Mouse (Mus musculus): Measurements from ENCODE around the gene Dysf.

Gene Dysf

DNA sequence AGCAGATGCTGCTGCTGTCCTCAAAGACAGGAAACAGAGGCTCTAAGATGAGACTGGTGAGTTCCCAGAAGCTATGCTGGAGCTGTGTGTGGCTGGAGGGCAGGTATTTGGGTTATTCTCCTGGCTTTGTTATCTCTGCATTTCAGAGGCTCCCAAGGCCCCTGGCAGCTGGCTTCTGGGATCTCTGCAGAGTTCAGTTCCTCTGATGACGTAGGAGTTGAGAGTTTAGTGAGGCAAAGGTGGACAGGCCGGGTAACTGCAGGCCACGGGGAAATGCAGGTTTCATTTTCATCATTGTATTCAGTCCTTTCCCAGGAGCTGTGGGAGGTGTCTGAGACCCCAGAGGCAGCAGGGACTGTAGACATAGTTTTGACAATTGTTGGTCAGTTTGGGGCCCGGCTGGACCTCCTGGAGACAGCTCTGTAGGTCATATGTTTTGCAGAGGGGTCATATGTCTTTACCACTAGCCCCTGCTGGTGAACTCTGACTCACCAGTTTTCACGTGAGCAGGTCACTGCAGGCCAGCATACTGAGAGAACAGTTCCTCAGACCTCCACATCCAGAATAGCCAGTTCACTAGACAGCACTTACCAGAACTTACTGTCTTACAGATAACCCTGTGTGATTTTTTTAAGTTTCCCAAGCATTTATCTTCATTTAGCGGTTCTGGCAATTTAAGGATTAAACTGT, 35.0 kb downstream of the Dysf start:
- in situ Hi-C loops (cut with MboI; ENCODE audit: low pct_unique_long_range_greater_than_20kb in 1 of 2, low sequenced_read_pairs in 2 of 2, unreplicated experiment in 1 of 2), result no loop called here

DNA sequence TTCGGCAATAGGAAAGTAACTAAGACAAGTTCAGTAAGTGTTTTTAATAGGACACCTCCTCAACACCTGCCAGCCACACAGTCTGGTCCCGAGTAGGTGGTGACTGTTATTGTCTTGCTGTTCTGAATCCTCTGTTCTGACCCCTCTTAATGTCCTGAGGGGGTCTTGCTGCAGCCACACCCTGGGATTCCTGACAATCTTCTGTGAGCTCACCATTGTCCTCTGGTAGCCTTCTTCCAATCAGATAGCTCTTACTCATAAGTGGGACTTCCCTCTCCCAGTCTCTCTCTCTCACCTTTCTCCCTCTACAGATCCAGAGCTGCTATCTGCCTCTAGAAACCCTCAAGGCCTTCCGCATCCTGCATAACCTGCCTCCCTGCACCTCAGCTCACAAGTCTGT, 36.3 kb downstream of the Dysf start:
- in situ Hi-C loops (cut with MboI; ENCODE audit: low pct_unique_long_range_greater_than_20kb in 1 of 2, low sequenced_read_pairs in 2 of 2, unreplicated experiment in 1 of 2), result no loop called here

DNA sequence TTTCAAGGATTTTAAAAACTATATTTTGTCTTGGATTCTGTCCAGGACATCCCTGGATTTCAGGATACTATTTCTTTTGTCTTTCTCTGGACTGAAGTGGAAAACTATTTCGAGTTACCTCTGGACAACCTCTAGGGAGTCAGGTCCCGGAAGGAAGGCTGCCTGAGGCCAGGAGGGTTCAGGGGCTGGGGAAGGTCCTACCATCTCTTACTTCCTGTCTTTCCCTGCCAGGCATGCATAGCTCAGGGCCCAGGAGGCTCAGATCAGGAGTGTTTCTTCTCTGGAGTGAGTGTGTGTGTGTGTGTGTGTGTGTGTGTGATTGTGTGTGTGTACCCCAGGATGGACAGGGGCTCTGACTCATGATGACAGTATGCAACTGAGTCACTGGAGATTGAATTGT, 40.5 kb downstream of the Dysf start:
- in situ Hi-C loops (cut with MboI; ENCODE audit: low pct_unique_long_range_greater_than_20kb in 1 of 2, low sequenced_read_pairs in 2 of 2, unreplicated experiment in 1 of 2), result no loop called here

DNA sequence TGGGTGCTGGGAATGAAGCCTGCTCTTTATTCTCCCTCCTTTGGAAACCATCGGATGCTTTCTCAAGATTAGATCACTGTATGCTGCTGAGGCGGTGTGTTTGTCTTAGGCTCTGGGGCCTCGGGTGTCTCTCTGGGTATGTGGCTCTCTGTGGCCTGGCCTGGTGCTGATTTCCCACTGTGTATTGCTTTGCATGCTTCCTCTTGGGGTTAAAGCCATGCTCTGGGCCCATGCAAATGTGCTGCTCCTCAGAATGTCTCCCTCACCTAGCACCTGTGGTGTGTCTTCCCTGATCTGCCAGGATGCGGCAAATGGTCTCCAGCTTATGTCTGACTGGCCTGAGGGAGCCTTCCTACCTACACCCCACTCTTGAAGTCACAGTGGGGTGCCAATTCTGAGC, 41.8 kb downstream of the Dysf start:
- in situ Hi-C loops (cut with MboI; ENCODE audit: low pct_unique_long_range_greater_than_20kb in 1 of 2, low sequenced_read_pairs in 2 of 2, unreplicated experiment in 1 of 2), result loop anchor here in 1 of 2 experiments (5.0 kb wide), 1 partner anchor 33 kb away; no protein-coding TSS in a partner anchor

DNA sequence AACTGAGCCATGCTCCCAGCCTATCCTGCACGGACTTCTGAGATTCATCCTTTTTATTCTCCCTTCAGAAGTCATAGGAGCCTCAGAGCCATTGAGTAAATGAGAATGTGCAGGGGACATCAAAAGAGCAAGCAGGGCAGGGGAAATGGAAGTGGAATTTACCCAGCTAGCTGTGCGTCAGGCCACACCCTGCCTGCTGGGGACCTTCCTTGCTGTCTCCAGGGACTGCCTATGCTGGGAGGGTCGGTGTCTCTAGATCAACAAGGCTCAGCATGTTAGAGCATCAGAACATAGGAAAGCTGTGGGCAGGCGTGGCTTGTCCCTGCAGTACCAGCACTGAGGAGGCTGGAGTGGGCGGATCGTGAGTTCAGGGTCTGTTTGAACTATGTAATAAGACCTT, 42.6 kb downstream of the Dysf start:
- in situ Hi-C loops (cut with MboI; ENCODE audit: low pct_unique_long_range_greater_than_20kb in 1 of 2, low sequenced_read_pairs in 2 of 2, unreplicated experiment in 1 of 2), result loop anchor here in 1 of 2 experiments (5.0 kb wide), 1 partner anchor 34 kb away; no protein-coding TSS in a partner anchor

DNA sequence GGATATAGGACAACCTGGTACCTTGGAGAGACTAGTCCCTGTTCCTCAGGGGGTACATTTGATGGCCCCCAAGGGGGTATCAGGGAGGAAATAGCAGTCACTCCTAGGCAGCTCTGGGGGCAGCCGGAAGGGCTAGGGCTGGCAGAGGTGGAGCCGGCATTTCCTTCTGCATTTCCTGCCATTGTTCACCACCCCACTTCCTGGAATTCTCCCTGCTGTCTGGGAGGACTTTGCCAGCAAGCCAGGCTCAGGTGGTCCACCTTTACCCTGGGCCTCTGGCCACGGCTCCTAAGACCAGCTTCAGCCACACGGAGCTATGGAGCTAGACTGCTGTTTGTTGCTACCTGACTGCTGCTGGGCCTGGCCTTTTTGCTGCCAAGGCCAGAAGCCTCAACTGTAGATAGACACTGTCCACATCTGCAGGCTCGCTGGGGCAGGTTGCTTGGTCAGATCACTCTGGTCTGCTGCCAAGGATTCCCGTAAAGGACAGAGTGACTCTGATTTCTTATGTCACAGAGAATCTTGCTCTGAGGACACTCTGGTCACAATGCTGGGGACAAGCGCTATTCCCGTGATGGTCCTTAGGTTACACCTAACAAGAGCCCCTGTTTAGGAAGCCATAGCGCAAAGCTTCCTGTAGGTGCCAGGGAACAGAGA, 45.6 kb downstream of the Dysf start:
- in situ Hi-C loops (cut with MboI; ENCODE audit: low pct_unique_long_range_greater_than_20kb in 1 of 2, low sequenced_read_pairs in 2 of 2, unreplicated experiment in 1 of 2), result loop anchor here in 1 of 2 experiments (5.0 kb wide), 1 partner anchor 37 kb away; no protein-coding TSS in a partner anchor

DNA sequence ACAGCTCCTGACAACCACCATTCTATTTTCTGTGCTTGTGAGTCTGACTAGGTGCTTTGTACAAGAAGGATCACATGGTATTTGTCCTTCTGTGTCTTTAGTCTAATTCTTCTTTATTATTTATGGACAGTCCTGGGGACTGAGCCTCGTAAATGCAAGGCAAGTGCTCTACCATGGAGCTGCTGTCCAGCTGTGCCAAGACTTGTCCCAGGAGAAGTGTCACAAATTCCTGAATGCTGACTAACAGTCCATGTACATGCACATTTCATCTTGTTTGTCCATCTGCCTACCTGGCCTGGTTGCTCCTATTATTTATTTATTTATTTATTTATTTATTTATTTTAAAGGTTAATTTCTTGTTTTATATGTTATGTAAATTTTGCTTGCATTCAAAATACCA, 47.2 kb downstream of the Dysf start:
- in situ Hi-C loops (cut with MboI; ENCODE audit: low pct_unique_long_range_greater_than_20kb in 1 of 2, low sequenced_read_pairs in 2 of 2, unreplicated experiment in 1 of 2), result no loop called here

DNA sequence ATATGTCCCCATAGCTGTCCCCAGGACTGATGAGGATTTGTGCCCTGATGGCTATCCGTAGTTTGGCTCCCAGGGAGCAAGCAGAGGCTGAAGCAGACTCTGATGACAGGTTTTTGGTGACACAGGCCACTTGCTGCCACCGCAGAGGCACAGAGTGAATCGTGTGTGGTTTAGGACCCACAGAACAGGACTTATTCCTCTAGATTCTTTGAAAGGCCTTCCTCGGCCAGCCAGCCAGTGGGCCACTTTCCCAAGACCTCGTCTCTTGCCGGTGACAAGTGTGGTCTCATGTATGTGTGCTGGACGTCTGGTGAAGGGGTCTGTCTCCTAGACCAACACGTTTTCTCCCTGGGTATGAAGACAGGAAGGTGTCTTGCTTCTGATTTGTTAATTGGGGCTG, 48.8 kb downstream of the Dysf start:
- in situ Hi-C loops (cut with MboI; ENCODE audit: low pct_unique_long_range_greater_than_20kb in 1 of 2, low sequenced_read_pairs in 2 of 2, unreplicated experiment in 1 of 2), result no loop called here

DNA sequence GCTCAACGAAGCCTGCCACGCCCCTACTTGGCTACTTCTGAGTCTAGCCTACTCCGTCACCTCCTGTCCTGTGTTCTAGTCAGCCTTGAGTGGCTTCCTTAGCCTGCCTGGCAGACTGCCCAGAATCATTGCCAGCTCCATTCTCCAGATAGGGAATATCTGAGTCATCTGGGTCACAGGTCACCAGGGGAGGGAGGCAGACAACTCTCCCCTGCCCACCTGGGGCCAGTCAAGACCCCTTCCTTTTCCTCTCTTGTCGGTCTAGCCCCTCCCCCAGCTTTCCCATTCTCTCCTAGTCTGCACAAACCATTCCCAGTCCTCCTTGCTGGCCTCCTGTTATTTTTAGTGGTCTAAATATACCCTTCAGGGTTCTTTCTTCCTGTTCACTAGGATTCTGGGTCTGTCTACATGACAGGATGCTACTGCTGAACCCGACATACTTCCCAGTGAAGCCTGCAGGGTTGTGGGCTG, 50.3 kb downstream of the Dysf start:
- in situ Hi-C loops (cut with MboI; ENCODE audit: low pct_unique_long_range_greater_than_20kb in 1 of 2, low sequenced_read_pairs in 2 of 2, unreplicated experiment in 1 of 2), result no loop called here

DNA sequence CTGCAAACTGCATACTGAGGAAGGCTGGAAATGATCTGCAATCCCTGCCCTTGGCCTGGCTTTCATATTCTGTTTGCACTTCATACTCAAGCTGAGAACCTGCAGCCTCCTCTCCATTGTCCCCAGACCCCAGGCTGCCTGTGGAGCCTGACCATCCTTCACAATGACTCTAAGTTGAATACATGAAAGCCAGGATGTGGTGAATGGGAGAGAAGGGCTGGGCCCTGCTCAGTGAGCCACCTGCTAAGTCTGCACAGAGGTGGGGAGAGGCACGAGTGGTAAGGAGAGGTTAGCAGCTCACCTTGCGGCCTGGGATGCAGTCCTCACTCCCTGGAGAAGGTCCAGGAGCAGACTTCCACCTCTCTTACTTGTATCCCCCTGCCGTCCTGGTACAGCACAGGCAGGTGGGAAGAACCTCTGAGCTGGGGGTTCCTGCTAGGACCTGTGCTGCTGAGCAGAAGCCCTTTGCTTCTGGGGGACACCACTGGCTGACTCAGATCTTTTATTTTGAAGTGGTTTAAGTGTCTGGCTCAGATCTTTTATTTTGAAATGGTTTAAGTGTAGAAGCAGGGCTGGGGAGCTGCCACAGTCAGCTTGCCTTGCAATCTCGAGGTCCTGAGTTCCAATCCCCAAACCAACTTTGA, 51.5 kb downstream of the Dysf start:
- in situ Hi-C loops (cut with MboI; ENCODE audit: low pct_unique_long_range_greater_than_20kb in 1 of 2, low sequenced_read_pairs in 2 of 2, unreplicated experiment in 1 of 2), result loop anchor here in 1 of 2 experiments (10.0 kb wide), 1 partner anchor 185 kb away; no protein-coding TSS in a partner anchor

DNA sequence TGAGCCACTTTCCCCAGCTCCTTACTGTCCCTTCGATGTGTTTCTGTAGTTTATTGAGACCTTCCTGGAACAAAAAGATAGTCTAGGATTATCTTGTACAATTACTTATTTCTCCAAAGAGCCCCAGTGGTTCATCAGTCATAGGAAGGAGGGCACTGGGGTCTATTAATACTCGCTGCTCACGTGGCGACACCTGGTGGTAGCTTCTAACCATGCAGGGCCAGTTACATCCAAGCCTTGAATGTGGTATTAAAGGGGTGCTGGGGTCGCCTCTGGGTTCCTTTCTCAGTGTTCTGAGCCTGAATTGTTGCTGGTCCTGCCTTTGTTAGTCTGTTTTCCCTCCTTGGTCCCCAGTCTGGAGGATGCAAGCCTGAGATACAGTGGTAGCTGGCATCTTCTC, 52.9 kb downstream of the Dysf start:
- in situ Hi-C loops (cut with MboI; ENCODE audit: low pct_unique_long_range_greater_than_20kb in 1 of 2, low sequenced_read_pairs in 2 of 2, unreplicated experiment in 1 of 2), result loop anchor here in 1 of 2 experiments (10.0 kb wide), 1 partner anchor 187 kb away; no protein-coding TSS in a partner anchor

DNA sequence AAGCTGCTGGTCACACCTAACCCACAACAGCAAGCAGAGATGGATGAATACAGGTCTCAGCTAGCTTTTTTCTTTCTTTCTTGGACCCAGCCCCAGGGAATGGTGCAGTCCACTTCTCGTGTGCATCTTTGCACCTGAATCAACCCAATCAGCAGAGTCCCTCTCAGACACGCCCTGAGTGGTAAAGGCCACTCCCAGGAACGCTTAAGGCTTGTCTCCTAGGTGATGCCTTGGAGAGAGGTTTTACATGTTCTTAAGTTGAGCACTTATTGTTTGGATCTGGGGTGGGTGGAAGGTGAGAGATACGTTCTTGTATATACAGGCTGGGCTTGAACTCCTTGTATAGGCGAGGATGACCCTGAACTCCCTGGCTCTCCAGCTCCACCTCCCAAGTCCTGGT, 54.2 kb downstream of the Dysf start:
- in situ Hi-C loops (cut with MboI; ENCODE audit: low pct_unique_long_range_greater_than_20kb in 1 of 2, low sequenced_read_pairs in 2 of 2, unreplicated experiment in 1 of 2), result loop anchor here in 1 of 2 experiments (10.0 kb wide), 1 partner anchor 188 kb away; no protein-coding TSS in a partner anchor

DNA sequence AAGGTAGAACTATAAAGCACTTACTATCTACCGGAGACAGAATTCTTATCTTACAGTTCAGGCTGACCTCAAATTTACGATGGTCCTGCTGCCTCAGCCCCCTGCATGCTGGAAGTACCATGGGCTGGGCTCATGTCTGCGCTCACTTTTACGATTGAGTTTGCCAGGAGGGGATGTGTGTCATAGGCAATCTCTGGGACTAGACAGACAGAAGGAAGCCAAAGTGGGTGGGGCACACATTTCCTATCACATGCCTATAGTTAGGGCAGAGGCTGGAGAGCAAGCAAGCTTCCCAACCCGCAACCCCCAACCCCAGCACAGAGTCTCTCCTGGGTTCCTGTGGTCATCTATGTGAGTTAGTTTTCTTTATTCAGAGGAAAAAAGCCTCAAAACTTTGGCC, 59.8 kb downstream of the Dysf start:
- in situ Hi-C loops (cut with MboI; ENCODE audit: low pct_unique_long_range_greater_than_20kb in 1 of 2, low sequenced_read_pairs in 2 of 2, unreplicated experiment in 1 of 2), result loop anchor here in 1 of 2 experiments (10.0 kb wide), 1 partner anchor 193 kb away; no protein-coding TSS in a partner anchor

DNA sequence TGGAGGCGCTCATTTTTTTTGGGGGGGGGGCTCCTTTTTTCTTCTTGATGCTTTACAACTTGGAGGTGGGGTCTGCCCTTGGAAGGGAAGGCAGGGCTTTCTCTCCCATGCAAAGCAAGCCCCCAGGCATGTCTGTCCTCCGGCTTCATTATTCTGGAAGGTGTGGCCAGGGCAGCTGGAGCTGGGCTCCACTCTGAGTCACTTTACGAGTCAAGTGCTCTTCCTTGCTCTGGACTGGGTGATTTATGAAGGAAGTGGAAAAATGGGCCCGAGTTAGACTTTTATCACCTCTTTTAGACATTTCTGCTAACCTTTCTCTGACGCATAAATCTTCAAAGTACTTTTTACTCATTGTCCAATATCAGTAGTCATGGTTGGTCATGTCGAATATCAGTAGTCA, 61.9 kb downstream of the Dysf start:
- in situ Hi-C loops (cut with MboI; ENCODE audit: low pct_unique_long_range_greater_than_20kb in 1 of 2, low sequenced_read_pairs in 2 of 2, unreplicated experiment in 1 of 2), result no loop called here

DNA sequence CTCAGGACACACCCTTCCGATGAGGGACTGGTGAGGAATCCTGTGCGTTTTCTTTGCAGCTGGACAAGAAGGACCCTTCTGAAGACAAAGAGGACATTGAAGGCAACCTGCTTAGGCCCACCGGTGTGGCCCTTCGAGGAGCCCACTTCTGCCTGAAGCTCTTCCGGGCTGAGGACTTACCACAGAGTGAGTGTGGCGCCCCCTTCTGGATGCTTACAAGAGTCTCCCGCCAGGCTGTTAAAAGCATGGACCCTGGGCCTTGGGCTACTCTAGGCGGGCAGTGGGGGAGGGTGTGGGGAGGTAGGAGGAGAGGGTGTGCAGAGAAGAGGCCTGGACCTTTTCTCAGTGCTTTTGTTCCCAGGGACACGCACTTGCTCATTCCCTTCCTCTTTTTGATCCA, 64.2 kb downstream of the Dysf start:
- in situ Hi-C loops (cut with MboI; ENCODE audit: low pct_unique_long_range_greater_than_20kb in 1 of 2, low sequenced_read_pairs in 2 of 2, unreplicated experiment in 1 of 2), result no loop called here

DNA sequence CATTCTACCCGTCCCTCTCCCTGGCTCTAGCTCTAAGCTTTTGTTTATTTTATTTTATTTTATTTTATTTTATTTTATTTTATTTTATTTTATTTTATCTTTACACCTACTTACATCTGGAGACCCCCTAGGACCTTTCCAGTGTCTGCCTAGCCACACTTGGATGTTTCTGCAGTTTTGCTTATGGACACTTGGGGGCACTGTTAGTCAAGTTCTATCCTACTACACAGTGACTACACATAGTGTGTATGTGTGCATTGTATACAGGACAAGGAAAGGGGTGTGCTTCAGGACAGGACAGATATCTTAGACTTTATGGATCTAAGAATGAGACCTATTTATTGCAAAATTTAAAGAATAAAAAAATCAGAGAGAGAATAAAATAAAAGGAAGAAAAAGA, 69.8 kb downstream of the Dysf start:
- in situ Hi-C loops (cut with MboI; ENCODE audit: low pct_unique_long_range_greater_than_20kb in 1 of 2, low sequenced_read_pairs in 2 of 2, unreplicated experiment in 1 of 2), result no loop called here

DNA sequence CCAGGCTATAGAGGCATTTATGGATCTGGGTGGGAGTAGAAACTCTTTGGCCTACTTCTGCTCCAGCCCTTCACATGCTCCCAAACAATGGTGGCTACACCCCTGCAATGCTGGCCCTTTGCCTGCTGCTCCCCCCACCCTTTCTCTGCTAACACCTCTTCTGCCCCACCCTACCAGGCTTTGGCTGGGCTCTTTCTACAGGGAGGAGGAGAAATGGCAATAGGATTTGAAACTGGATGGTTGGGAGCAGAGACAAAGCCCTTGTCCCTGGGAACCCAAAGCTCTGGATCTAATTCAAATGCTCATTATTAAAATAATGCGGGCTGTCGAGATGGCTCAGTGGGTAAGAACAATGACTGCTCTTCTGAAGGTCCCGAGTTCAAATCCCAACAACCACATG, 72.2 kb downstream of the Dysf start:
- in situ Hi-C loops (cut with MboI; ENCODE audit: low pct_unique_long_range_greater_than_20kb in 1 of 2, low sequenced_read_pairs in 2 of 2, unreplicated experiment in 1 of 2), result no loop called here

DNA sequence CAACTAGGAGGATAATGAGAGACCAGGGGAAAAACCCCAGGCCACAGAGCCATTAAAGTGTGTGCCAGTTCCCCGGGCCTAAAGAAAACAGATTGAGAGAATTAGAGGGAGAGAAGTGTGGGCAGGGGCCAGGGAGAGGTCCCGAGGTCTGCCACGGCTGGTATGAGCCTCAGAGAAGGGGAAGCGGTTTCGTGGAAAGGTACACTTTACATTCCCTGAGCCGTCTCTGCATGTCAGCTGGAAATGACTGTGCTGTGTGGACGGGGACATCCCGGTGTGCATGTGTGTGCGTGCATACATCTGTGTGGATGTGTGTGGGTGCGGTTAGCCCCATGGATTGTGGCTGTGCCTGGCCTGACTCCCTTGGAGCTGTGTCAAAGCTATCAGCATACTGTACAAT, 76.4 kb downstream of the Dysf start:
- in situ Hi-C loops (cut with MboI; ENCODE audit: low pct_unique_long_range_greater_than_20kb in 1 of 2, low sequenced_read_pairs in 2 of 2, unreplicated experiment in 1 of 2), result no loop called here

DNA sequence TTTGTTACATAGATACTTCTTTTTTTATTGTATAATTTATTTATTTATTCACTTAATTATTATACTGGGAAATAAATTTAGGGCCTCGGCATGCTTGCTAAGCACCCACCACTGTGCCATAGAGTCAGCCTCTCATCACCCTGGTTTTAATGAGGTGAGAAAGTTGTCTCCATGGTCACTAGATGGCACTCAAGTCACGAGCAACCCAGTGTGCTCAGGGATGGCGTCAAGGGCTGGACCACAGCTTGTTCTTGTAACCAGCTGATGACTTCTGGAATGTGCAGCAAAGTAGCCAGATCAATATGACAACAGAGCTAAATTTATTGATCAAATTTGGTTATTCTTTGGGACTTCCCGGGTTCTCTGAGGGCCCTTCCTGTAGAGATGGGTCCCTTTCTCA, 85.1 kb downstream of the Dysf start:
- in situ Hi-C loops (cut with MboI; ENCODE audit: low pct_unique_long_range_greater_than_20kb in 1 of 2, low sequenced_read_pairs in 2 of 2, unreplicated experiment in 1 of 2), result no loop called here
